Mouse (Mus musculus): ENCODE measurements at regions not wholly inside any gene's neighbourhood (a gene's known extent, or its start where the extent isn't known, plus 50 kb on each side); places are given as distances from the start of the nearest gene placed in this dataset.
"Not testable (repeated sequence)": the region's sequence is repeated elsewhere in the genome, so short reads cannot be mapped to it uniquely, and the experiment has no call there.

- no peak overlapping the region for H3K27ac ChIP-seq (ENCODE audit: low read depth, low read length)
- 65% methylated on average over 2 of the region's 2 CpGs for WGBS
- H3K4me2 ChIP-seq (ENCODE audit: low read depth, low read length, poor library complexity, severe bottlenecking) = no peak overlapping the region
- no peak overlapping the region for H3K9ac ChIP-seq (replicated peaks; ENCODE audit: low read length, poor library complexity, severe bottlenecking)
- no peaks in the 10 kb centered on the region for H3K9me3 ChIP-seq (ENCODE audit: low read length)
- H3K4me1 ChIP-seq (ENCODE audit: insufficient read depth, low read length) = no peaks in the 10 kb centered on the region
- H3K27me3 ChIP-seq (ENCODE audit: insufficient read depth, low read length) = no peaks in the 10 kb centered on the region
- TF ChIP-seq CTCF (IDR thresholded peaks at IDR 0.05) = no peak
- no peaks in the 10 kb centered on the region for H3K36me3 ChIP-seq (ENCODE audit: insufficient read depth, low read length)
- ATAC-seq (ENCODE audit: low FRiP score) (no peak), DNase-seq (ENCODE audit: low spot score) (no peak)
- no peak overlapping the region for H3K4me3 ChIP-seq (ENCODE audit: low read depth, low read length)
Observed at GRCm38 (mm10) chr11:16611741-16612140, 103.5 kb upstream of the Sec61g start.

DNA sequence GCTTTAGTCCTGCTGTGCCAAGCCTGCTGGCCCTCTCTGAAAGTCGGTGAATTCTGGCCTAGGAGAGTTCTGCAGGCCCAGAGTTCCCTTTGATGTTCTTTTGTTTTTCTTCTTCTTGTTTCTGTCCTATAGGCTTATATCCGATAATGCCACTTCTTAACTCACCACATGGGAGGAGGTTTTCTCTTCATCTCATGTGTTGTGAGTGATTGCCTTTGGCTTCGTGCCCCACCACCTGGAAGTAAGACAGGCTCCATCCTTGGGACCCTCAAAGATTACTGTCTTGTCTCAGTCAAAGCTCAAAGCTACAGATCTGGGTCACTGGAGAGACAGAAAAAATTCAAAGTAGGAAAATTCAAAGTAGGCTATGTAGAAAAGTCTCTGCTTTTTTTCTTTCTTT, 104.2 kb upstream of the Sec61g start:
- H3K9ac ChIP-seq (replicated peaks; ENCODE audit: low read length, poor library complexity, severe bottlenecking) = no peak overlapping the region
- DNase-seq (ENCODE audit: low spot score) (no peak), ATAC-seq (ENCODE audit: low FRiP score) (no peak)
- H3K4me3 ChIP-seq (ENCODE audit: low read depth, low read length) = no peak overlapping the region
- no peaks in the 10 kb centered on the region for H3K27me3 ChIP-seq (ENCODE audit: insufficient read depth, low read length)
- WGBS = 42% methylated on average over 3 of the region's 3 CpGs
- no peaks in the 10 kb centered on the region for H3K36me3 ChIP-seq (ENCODE audit: insufficient read depth, low read length)
- no peak overlapping the region for H3K27ac ChIP-seq (ENCODE audit: low read depth, low read length)
- no peak for TF ChIP-seq CTCF (IDR thresholded peaks at IDR 0.05)
- no peaks in the 10 kb centered on the region for H3K9me3 ChIP-seq (ENCODE audit: low read length)
- H3K4me2 ChIP-seq (ENCODE audit: low read depth, low read length, poor library complexity, severe bottlenecking) = no peak overlapping the region
- no peaks in the 10 kb centered on the region for H3K4me1 ChIP-seq (ENCODE audit: insufficient read depth, low read length)

- ATAC-seq (ENCODE audit: low FRiP score) = no peak
- H3K27ac ChIP-seq (ENCODE audit: low read depth, low read length) = no peak overlapping the region
- no peak for TF ChIP-seq CTCF (IDR thresholded peaks at IDR 0.05)
- no peak overlapping the region for H3K4me2 ChIP-seq (ENCODE audit: low read depth, low read length, poor library complexity, severe bottlenecking)
- 88% methylated on average over 1 of the region's 1 CpGs for WGBS
- DNase-seq (ENCODE audit: low spot score) = no peak
- H3K36me3 ChIP-seq (ENCODE audit: insufficient read depth, low read length) = no peaks in the 10 kb centered on the region
- no peaks in the 10 kb centered on the region for H3K9me3 ChIP-seq (ENCODE audit: low read length)
- no peak overlapping the region for H3K9ac ChIP-seq (replicated peaks; ENCODE audit: low read length, poor library complexity, severe bottlenecking)
- no peaks in the 10 kb centered on the region for H3K4me1 ChIP-seq (ENCODE audit: insufficient read depth, low read length)
- no peaks in the 10 kb centered on the region for H3K27me3 ChIP-seq (ENCODE audit: insufficient read depth, low read length)
- no peak overlapping the region for H3K4me3 ChIP-seq (ENCODE audit: low read depth, low read length)
Observed at GRCm38 (mm10) chr11:16619736-16620135, 111.5 kb upstream of the Sec61g start.

DNA sequence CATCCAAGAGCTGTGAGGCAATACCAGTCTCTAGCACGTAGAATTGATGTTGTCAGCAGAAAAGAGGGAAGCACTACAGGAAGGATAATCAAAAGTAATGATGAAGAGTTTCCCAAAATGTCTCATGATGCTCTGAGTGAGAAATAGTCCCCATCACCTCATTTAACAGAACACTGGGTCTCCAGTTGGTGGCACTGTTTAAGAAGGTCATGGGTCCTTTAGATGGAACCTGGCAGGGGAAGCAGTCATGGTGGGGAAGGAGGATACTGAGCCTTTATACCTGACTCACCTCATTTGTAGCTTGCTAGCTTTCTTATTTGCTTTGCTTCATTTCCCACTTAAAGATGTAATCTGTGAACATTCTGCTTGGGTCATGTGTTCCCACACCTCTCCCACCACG, 115.4 kb upstream of the Sec61g start:
- Histone ChIP-seq H3K9ac (replicated peaks; ENCODE audit: low read length, poor library complexity, severe bottlenecking) (no peak overlapping the region), H3K27me3 (ENCODE audit: insufficient read depth, low read length) (no peaks in the 10 kb centered on the region), H3K4me2 (ENCODE audit: low read depth, low read length, poor library complexity, severe bottlenecking) (no peak overlapping the region), H3K4me1 (ENCODE audit: insufficient read depth, low read length) (no peaks in the 10 kb centered on the region), H3K9me3 (ENCODE audit: low read length) (no peaks in the 10 kb centered on the region), H3K27ac (ENCODE audit: low read depth, low read length) (no peak overlapping the region), H3K36me3 (ENCODE audit: insufficient read depth, low read length) (no peaks in the 10 kb centered on the region), H3K4me3 (ENCODE audit: low read depth, low read length) (no peak overlapping the region)
- no peak for TF ChIP-seq CTCF (IDR thresholded peaks at IDR 0.05)
- WGBS = 61% methylated on average over 2 of the region's 2 CpGs
- no peak for ATAC-seq (ENCODE audit: low FRiP score)
- no peak for DNase-seq (ENCODE audit: low spot score)

- no peaks in the 10 kb centered on the region for H3K36me3 ChIP-seq (ENCODE audit: insufficient read depth, low read length)
- ATAC-seq (ENCODE audit: low FRiP score) = peak; percentile 93
- no peaks in the 10 kb centered on the region for H3K27me3 ChIP-seq (ENCODE audit: insufficient read depth, low read length)
- no peak for TF ChIP-seq CTCF (IDR thresholded peaks at IDR 0.05)
- no peak overlapping the region for H3K9ac ChIP-seq (replicated peaks; ENCODE audit: low read length, poor library complexity, severe bottlenecking)
- no peak overlapping the region for H3K27ac ChIP-seq (ENCODE audit: low read depth, low read length)
- no peak overlapping the region for H3K4me3 ChIP-seq (ENCODE audit: low read depth, low read length)
- H3K4me1 ChIP-seq (ENCODE audit: insufficient read depth, low read length) = no peaks in the 10 kb centered on the region
- H3K9me3 ChIP-seq (ENCODE audit: low read length) = no peaks in the 10 kb centered on the region
- no peak overlapping the region for H3K4me2 ChIP-seq (ENCODE audit: low read depth, low read length, poor library complexity, severe bottlenecking)
- 48% methylated on average over 7 of the region's 7 CpGs for WGBS
- peak; percentile 90 for DNase-seq (ENCODE audit: low spot score)
Observed at GRCm38 (mm10) chr11:16627294-16628085, 119.2 kb upstream of the Sec61g start.

DNA sequence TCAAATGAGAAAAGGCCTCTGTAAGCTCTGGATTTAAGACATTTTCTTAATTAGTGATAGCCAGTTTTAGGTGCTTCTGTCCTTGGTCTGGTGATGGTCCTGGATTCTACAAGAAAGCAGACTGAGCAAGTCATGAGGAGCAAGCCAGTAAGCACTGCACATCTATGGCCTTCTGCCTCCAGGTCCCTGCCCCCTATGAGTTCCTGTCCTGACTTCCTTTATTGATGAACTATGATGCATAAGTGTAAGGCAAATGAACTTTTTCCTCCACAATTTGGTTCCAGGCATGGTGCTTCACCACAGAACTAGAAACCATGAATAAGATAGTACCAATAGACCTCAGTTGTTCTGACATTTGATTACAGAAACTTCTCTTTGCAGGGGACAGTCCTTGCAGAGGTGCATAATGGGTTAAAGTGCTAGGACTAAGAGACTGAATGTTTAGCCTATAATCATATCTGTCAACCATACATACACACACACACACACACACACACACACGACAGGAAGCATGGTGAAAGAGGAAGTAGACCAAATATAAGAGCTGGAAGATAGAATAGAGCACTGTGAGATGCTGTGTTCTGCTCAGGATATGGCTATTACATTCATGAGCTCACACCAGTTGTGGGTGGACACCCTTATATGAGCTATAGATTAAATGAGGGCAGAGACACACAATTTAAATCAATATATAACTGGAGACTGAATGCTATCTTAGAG, 121.3 kb upstream of the Sec61g start:
- DNase-seq (ENCODE audit: low spot score) (no peak), ATAC-seq (ENCODE audit: low FRiP score) (no peak)
- Histone ChIP-seq H3K9ac (replicated peaks; ENCODE audit: low read length, poor library complexity, severe bottlenecking) (no peak overlapping the region), H3K27ac (ENCODE audit: low read depth, low read length) (no peak overlapping the region), H3K4me3 (ENCODE audit: low read depth, low read length) (no peak overlapping the region), H3K36me3 (ENCODE audit: insufficient read depth, low read length) (no peaks in the 10 kb centered on the region), H3K4me2 (ENCODE audit: low read depth, low read length, poor library complexity, severe bottlenecking) (no peak overlapping the region), H3K9me3 (ENCODE audit: low read length) (no peaks in the 10 kb centered on the region), H3K4me1 (ENCODE audit: insufficient read depth, low read length) (no peaks in the 10 kb centered on the region), H3K27me3 (ENCODE audit: insufficient read depth, low read length) (no peaks in the 10 kb centered on the region)
- WGBS = 64% methylated on average over 1 of the region's 1 CpGs
- no peak for TF ChIP-seq CTCF (IDR thresholded peaks at IDR 0.05)

DNA sequence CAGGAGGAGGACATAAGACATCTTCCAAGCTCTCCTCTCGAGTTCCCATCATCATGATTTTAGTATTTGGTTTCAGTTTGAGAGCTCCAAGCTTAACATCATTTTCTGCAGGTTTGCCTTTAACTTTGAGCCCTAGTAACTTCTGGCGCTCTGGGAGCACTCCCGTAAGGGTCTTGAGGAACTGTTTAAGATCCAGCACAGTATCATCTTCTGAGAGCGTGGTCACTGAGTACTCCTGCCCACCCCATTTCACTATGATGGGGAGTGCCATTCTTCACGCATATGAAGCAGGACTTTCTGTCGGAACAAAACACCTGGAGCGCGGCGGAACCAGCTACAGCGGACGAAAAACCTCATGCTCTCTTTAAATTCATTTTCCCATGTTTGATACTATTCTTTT, 116.2 kb upstream of the Egfr start:
- H3K27ac ChIP-seq (ENCODE audit: low read depth, low read length); H3K9ac ChIP-seq (replicated peaks; ENCODE audit: low read length, poor library complexity, severe bottlenecking); H3K4me1 ChIP-seq (ENCODE audit: insufficient read depth, low read length); H3K9me3 ChIP-seq (ENCODE audit: low read length); ATAC-seq (ENCODE audit: low FRiP score); DNase-seq (ENCODE audit: low spot score); H3K4me3 ChIP-seq (ENCODE audit: low read depth, low read length); H3K27me3 ChIP-seq (ENCODE audit: insufficient read depth, low read length); H3K4me2 ChIP-seq (ENCODE audit: low read depth, low read length, poor library complexity, severe bottlenecking); H3K36me3 ChIP-seq (ENCODE audit: insufficient read depth, low read length): not testable (repeated sequence)
- 97% methylated on average over 11 of the region's 11 CpGs for WGBS

All from midbrain, postnatal 0 days (tissue).